ENCODE assay signal across 20 mouse cellular contexts in genomic region chr16:34579671-34580326, GRCm38 (mm10). TPM values are rescaled to one million over a fixed set of nuclear protein-coding genes. Genes with fewer than 3 reads are reported as not detected.
DNase-seq lines count a peak whose midpoint lies in the region; ATAC-seq and TF ChIP-seq lines count a peak whose summit lies in the region.
"Had no signal": no experiment of that assay in that cellular context is flagged by ENCODE, and none has a peak within 500 bp of the region (broad histone marks: within the 10 kb centered on the region; RNA-seq: fewer than 3 reads in every experiment).

No protein-coding gene starts in this region.

- TF ChIP-seq EP300 in stomach, postnatal 0 days (optimal IDR thresholded peaks at IDR 0.05), result no peak

- H3K9ac ChIP-seq in limb, embryonic 11.5 days (ENCODE audit: low read length), result no peak overlapping the region
- H3K9ac ChIP-seq in midbrain, embryonic 11.5 days (ENCODE audit: low read length), result no peak overlapping the region
- H3K9ac ChIP-seq in stomach, postnatal 0 days (ENCODE audit: low read length), result no peak overlapping the region
- H3K9ac ChIP-seq: forebrain, embryonic 13.5 days; forebrain, postnatal 0 days; heart, embryonic 12.5 days; hindbrain, embryonic 15.5 days had no signal

- H3K36me3 ChIP-seq in limb, embryonic 11.5 days (ENCODE audit: control insufficient read depth, insufficient read depth, low read length), result no peaks in the 10 kb centered on the region
- H3K36me3 ChIP-seq in limb, embryonic 10.5 days, result no peaks in the 10 kb centered on the region
- no peaks in the 10 kb centered on the region for H3K36me3 ChIP-seq in midbrain, embryonic 11.5 days (ENCODE audit: control insufficient read depth, insufficient read depth, low read length)
- H3K36me3 ChIP-seq in midbrain, embryonic 10.5 days, result no peaks in the 10 kb centered on the region
- no peaks in the 10 kb centered on the region for H3K36me3 ChIP-seq in stomach, postnatal 0 days (ENCODE audit: control insufficient read depth, insufficient read depth, low read length)
- H3K36me3 ChIP-seq: embryonic facial prominence, embryonic 10.5 days; heart, embryonic 12.5 days; hindbrain, embryonic 15.5 days had no signal

- TF ChIP-seq CTCF in gastrocnemius, adult 2 months (IDR thresholded peaks at IDR 0.05), result peak; percentile 51
- TF ChIP-seq CTCF in stomach, postnatal 0 days (IDR thresholded peaks at IDR 0.05; ENCODE audit: low read depth), result peak; percentile 12; the same call in 1 of the 2 replicates

- 94% methylated on average over 4 of the region's 4 CpGs for WGBS in limb, embryonic 11.5 days
- 95% methylated on average over 4 of the region's 4 CpGs for WGBS in limb, embryonic 10.5 days
- WGBS in midbrain, embryonic 11.5 days, result 91% methylated on average over 4 of the region's 4 CpGs
- 96% methylated on average over 4 of the region's 4 CpGs for WGBS in midbrain, embryonic 10.5 days
- 97% methylated on average over 4 of the region's 4 CpGs for WGBS in stomach, postnatal 0 days

- DNase-seq in gastrocnemius, adult 2 months, result no peak
- no peak for DNase-seq in gastrocnemius, postnatal 14 days
- peak; percentile 20 for DNase-seq in limb, embryonic 11.5 days (ENCODE audit: low spot score)
- no peak for DNase-seq in limb, embryonic 10.5 days (ENCODE audit: low spot score)
- DNase-seq in midbrain, embryonic 11.5 days (ENCODE audit: low spot score, missing footprints), result peak; percentile 57
- no peak for DNase-seq in midbrain, embryonic 10.5 days (ENCODE audit: low spot score)
- no peak for DNase-seq in stomach, postnatal 0 days (ENCODE audit: low spot score)
- no peak for DNase-seq in left cerebral cortex, adult 11 months (ENCODE audit: low spot score)
- DNase-seq: adrenal gland, postnatal 14 days; B cell, adult 2 months; cerebellum, adult 18-20 months; cerebellum, adult 9-11 months; cerebellum, postnatal 36 days; forebrain, postnatal 0 days; heart, adult 18-20 months had no signal

- H3K4me3 ChIP-seq in gastrocnemius, adult 2 months, result no peak overlapping the region
- no peak overlapping the region for H3K4me3 ChIP-seq in limb, embryonic 11.5 days (ENCODE audit: low read depth, low read length)
- H3K4me3 ChIP-seq in limb, embryonic 10.5 days, result no peak overlapping the region
- H3K4me3 ChIP-seq in midbrain, embryonic 11.5 days (ENCODE audit: low read depth, low read length), result no peak overlapping the region
- H3K4me3 ChIP-seq in midbrain, embryonic 10.5 days, result no peak overlapping the region
- H3K4me3 ChIP-seq in stomach, postnatal 0 days (ENCODE audit: low read depth, low read length), result no peak overlapping the region
- H3K4me3 ChIP-seq: embryonic facial prominence, embryonic 10.5 days; forebrain, embryonic 13.5 days; heart, embryonic 12.5 days; hindbrain, embryonic 15.5 days had no signal

- no peaks in the 10 kb centered on the region for H3K27me3 ChIP-seq in limb, embryonic 11.5 days (ENCODE audit: control insufficient read depth, insufficient read depth, low read length)
- peaks cover 1% of the 10 kb centered on the region; the same call in 1 of the 2 replicates for H3K27me3 ChIP-seq in limb, embryonic 10.5 days (ENCODE audit: low read depth, poor library complexity, severe bottlenecking)
- no peaks in the 10 kb centered on the region for H3K27me3 ChIP-seq in midbrain, embryonic 11.5 days (ENCODE audit: control insufficient read depth, insufficient read depth, low read length)
- peaks cover 8% of the 10 kb centered on the region for H3K27me3 ChIP-seq in midbrain, embryonic 10.5 days (ENCODE audit: low read depth, poor library complexity, severe bottlenecking)
- no peaks in the 10 kb centered on the region for H3K27me3 ChIP-seq in stomach, postnatal 0 days (ENCODE audit: control insufficient read depth, insufficient read depth, low read length)
- H3K27me3 ChIP-seq: forebrain, embryonic 13.5 days; heart, embryonic 12.5 days; hindbrain, embryonic 15.5 days had no signal

- no peak overlapping the region for H3K4me2 ChIP-seq in limb, embryonic 11.5 days (ENCODE audit: low read depth, severe bottlenecking)
- H3K4me2 ChIP-seq in midbrain, embryonic 11.5 days, result no peak overlapping the region
- no peak overlapping the region for H3K4me2 ChIP-seq in stomach, postnatal 0 days (replicated peaks; ENCODE audit: low read depth)
- H3K4me2 ChIP-seq: forebrain, embryonic 13.5 days; heart, embryonic 12.5 days; hindbrain, embryonic 15.5 days had no signal

- H3K27ac ChIP-seq in gastrocnemius, adult 2 months, result no peak overlapping the region
- no peak overlapping the region for H3K27ac ChIP-seq in limb, embryonic 11.5 days (replicated peaks; ENCODE audit: low read depth, low read length)
- H3K27ac ChIP-seq in limb, embryonic 10.5 days, result no peak overlapping the region
- no peak overlapping the region for H3K27ac ChIP-seq in midbrain, embryonic 11.5 days (ENCODE audit: low read depth, low read length)
- no peak overlapping the region for H3K27ac ChIP-seq in midbrain, embryonic 10.5 days (replicated peaks)
- H3K27ac ChIP-seq in stomach, postnatal 0 days (replicated peaks), result no peak overlapping the region
- H3K27ac ChIP-seq: embryonic facial prominence, embryonic 10.5 days; forebrain, embryonic 13.5 days; hindbrain, embryonic 15.5 days had no signal

- ATAC-seq in limb, embryonic 11.5 days (ENCODE audit: insufficient number of reproducible peaks, low FRiP score, low TSS enrichment, low read depth), result no peak
- ATAC-seq in midbrain, embryonic 11.5 days (ENCODE audit: low FRiP score), result no peak
- no peak for ATAC-seq in stomach, postnatal 0 days (ENCODE audit: low FRiP score, low TSS enrichment)
- ATAC-seq: CD4-positive, CD25-positive, alpha-beta regulatory T cell, adult 4 months; forebrain, embryonic 13.5 days; forebrain, postnatal 0 days had no signal

- peaks cover 3% of the 10 kb centered on the region for H3K9me3 ChIP-seq in limb, embryonic 11.5 days (ENCODE audit: control insufficient read depth, low read length)
- no peaks in the 10 kb centered on the region for H3K9me3 ChIP-seq in limb, embryonic 10.5 days (replicated peaks)
- H3K9me3 ChIP-seq in midbrain, embryonic 11.5 days (ENCODE audit: control insufficient read depth, low read length), result no peaks in the 10 kb centered on the region
- H3K9me3 ChIP-seq in midbrain, embryonic 10.5 days (replicated peaks), result peaks cover 5% of the 10 kb centered on the region; the same call in 1 of the 2 replicates
- H3K9me3 ChIP-seq in stomach, postnatal 0 days (ENCODE audit: control insufficient read depth, low read length), result no peaks in the 10 kb centered on the region

- intact Hi-C loops in gastrocnemius, adult 2 months (cut with DNase I), result loop anchor here (10.0 kb wide), 1 partner anchor 235 kb away; no protein-coding TSS in a partner anchor
- intact Hi-C loops in gastrocnemius, postnatal 14 days (cut with DNase I; ENCODE audit: low total_unique reads), result no loop called here

- H3K4me1 ChIP-seq in limb, embryonic 11.5 days (ENCODE audit: control insufficient read depth, insufficient read depth, low read length), result no peaks in the 10 kb centered on the region
- no peaks in the 10 kb centered on the region; the same call in 1 of the 2 replicates for H3K4me1 ChIP-seq in limb, embryonic 10.5 days
- H3K4me1 ChIP-seq in midbrain, embryonic 11.5 days (ENCODE audit: control insufficient read depth, insufficient read depth, low read length), result no peaks in the 10 kb centered on the region; the same call in 1 of the 2 replicates
- peaks cover under 1% of the 10 kb centered on the region for H3K4me1 ChIP-seq in midbrain, embryonic 10.5 days
- H3K4me1 ChIP-seq in stomach, postnatal 0 days (replicated peaks; ENCODE audit: control insufficient read depth, insufficient read depth), result no peaks in the 10 kb centered on the region
- H3K4me1 ChIP-seq: heart, embryonic 12.5 days had no signal

RNA-seq across cellular contexts. Expression of gene Kalrn, which starts 6.5 kb away (rescaled TPM):
- 10 to 100 TPM; 21.8 to 28.3 TPM for total RNA-seq in gastrocnemius, adult 2 months (2021)
- 10 to 100 TPM; 16.3 to 20.2 TPM for total RNA-seq in gastrocnemius, postnatal 14 days (2021)
- 9.5 and 11.5 TPM in 2 replicates for polyA plus RNA-seq in limb, embryonic 11.5 days (2014; fragmentation: Nextera tagmentation; extraction: Ambion mirVana)
- polyA plus RNA-seq in limb, embryonic 10.5 days (2016; fragmentation: Nextera tagmentation; extraction: Ambion mirVana), result 8.0 and 8.3 TPM in 2 replicates
- 15.5 and 16.8 TPM in 2 replicates for polyA plus RNA-seq in midbrain, embryonic 11.5 days (2014; fragmentation: Nextera tagmentation; extraction: Ambion mirVana)
- polyA plus RNA-seq in midbrain, embryonic 10.5 days (2016; fragmentation: Nextera tagmentation; extraction: Ambion mirVana), result 11.3 and 16.8 TPM in 2 replicates
- 14.4 and 16.7 TPM in 2 replicates for polyA plus RNA-seq in stomach, postnatal 0 days (2015; fragmentation: Nextera tagmentation; extraction: Ambion mirVana)

Comparison
In these comparisons a context has a peak if more than half of its experiments do, and no peak if none do; other contexts are left out.
1. DNase-seq: peak in limb, embryonic 11.5 days (single experiment) and midbrain, embryonic 11.5 days (single experiment); none in gastrocnemius, adult 2 months (single experiment), gastrocnemius, postnatal 14 days (single experiment), limb, embryonic 10.5 days (single experiment), midbrain, embryonic 10.5 days (single experiment), stomach, postnatal 0 days (single experiment) and left cerebral cortex, adult 11 months (single experiment).